Mouse (Mus musculus): Measurements from ENCODE around the gene Rfx5.

DNA sequence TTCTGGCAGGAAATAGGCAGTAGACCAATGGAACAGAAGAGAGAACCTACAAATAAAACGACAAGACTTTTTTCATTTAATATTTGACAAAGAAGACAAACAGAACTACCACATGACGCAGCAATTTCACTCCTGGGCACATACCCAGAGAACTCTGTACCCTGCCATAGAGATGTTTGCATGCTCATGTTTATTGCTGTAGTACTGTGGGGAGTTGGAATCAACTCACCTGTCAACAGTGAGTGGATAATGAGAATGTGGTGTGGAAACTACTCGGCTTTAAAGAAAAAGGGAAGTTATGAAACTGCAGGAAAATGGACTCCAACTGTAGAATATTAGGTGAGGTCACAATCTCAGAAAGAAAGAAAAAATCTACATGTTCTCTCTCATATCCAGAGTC, 4.2 kb upstream of the Rfx5 start:
- TF ChIP-seq TAL1 (IDR thresholded peaks at IDR 0.05; ENCODE audit: low read length), result no peak
- TF ChIP-seq GATA1 (IDR thresholded peaks at IDR 0.05; ENCODE audit: low read length), result no peak

All from erythroblast, embryonic 14.5 days (primary cell).